Mouse (Mus musculus) heart, embryonic 12.5 days (tissue): ENCODE measurements around the gene Tcp10c. TPM values are rescaled to one million over a fixed set of nuclear protein-coding genes. Genes with fewer than 3 reads are reported as not detected.
"Not testable (repeated sequence)": the region's sequence is repeated elsewhere in the genome, so short reads cannot be mapped to it uniquely, and the experiment has no call there.

ENCODE experiments used
- ATAC-seq: fragments of 200-750 bp; cut with Nextera tagmentation; 2 replicates; pipeline ENCODE4 v1.8.0; 2017; ENCODE audit warnings: moderate TSS enrichment, moderate library complexity; ENCODE audit not compliant: insufficient number of reproducible peaks, low FRiP score
- H3K27ac ChIP-seq: fragments of 300-500 bp; sonication (generic); 2 replicates; pipeline ENCODE4 v1.5.1; 2016; ENCODE audit warnings: mild to moderate bottlenecking, moderate library complexity; ENCODE audit not compliant: poor library complexity, severe bottlenecking
- H3K27me3 ChIP-seq: fragments of 300-500 bp; sonication (generic); replicated peaks from 2 replicates; pipeline ENCODE4 v1.6.1; 2016; ENCODE audit warnings: mild to moderate bottlenecking, moderate library complexity
- H3K36me3 ChIP-seq: fragments of 300-500 bp; sonication (generic); 2 replicates; pipeline ENCODE4 v1.6.1; 2016; ENCODE audit warnings: mild to moderate bottlenecking, moderate library complexity
- H3K4me1 ChIP-seq: fragments of 300-500 bp; sonication (generic); replicated peaks from 2 replicates; pipeline ENCODE4 v1.6.1; 2016; ENCODE audit warnings: mild to moderate bottlenecking
- H3K4me2 ChIP-seq: fragments of 300-500 bp; sonication (generic); 2 replicates; pipeline ENCODE4 v1.6.1; 2016; ENCODE audit warnings: mild to moderate bottlenecking, moderate library complexity
- H3K4me3 ChIP-seq: fragments of 300-500 bp; sonication (generic); 2 replicates; pipeline ENCODE4 v1.5.1; 2016; ENCODE audit warnings: mild to moderate bottlenecking
- H3K9ac ChIP-seq: fragments of 300-500 bp; sonication (generic); 2 replicates; pipeline ENCODE4 v1.6.1; 2016; ENCODE audit warnings: mild to moderate bottlenecking, moderate library complexity
- H3K9me3 ChIP-seq: fragments of 300-500 bp; sonication (generic); replicated peaks from 2 replicates; pipeline ENCODE4 v1.6.1; 2016; ENCODE audit warnings: mild to moderate bottlenecking, moderate library complexity
- WGBS: fragments of 180-500 bp; shearing (Covaris S2); methylation state at CpG from one replicate; pipeline ENCODE4 v1.1.7; 2016; 5-methylcytosine and 5-hydroxymethylcytosine counted together
- polyA plus RNA-seq: library from polyadenylated mRNA; unstranded; fragments of >200 nt; fragmentation: Nextera tagmentation; extraction: Ambion mirVana; gene quantifications from 2 replicates; pipeline ENCODE4 v1.2.1, GENCODE M21; 2016

The Tcp10c gene
- polyA plus RNA-seq, 1 experiment from 2014 or later: not detected

DNA sequence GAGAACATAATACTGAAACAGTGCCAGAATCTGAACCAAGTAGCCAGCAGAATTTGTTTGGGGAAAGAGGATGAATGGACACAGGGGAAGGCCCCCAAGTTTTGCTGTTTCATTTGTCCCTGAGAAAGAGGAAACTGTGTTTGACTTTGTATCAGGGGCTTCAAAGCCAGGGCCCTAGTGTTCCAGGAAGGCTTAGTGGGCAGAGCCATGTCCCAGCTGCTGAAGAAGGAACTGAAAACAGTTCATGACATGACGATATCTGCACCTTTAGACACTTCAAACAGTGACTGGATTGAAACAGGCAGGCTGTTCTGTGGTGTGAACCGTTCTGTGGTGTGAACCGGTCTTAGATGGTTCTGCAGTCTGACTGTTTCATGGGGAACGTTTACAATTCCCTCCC lies 8.4 kb upstream of the Tcp10c start:
- not testable (repeated sequence) for H3K4me3 ChIP-seq, ATAC-seq, H3K4me2 ChIP-seq, H3K9ac ChIP-seq, H3K4me1 ChIP-seq, H3K27ac ChIP-seq, H3K27me3 ChIP-seq, H3K36me3 ChIP-seq
- H3K9me3 ChIP-seq: peaks cover 17% of the 10 kb centered on the region
- WGBS: no CpG with 5 or more reads among the region's 4 CpGs

DNA sequence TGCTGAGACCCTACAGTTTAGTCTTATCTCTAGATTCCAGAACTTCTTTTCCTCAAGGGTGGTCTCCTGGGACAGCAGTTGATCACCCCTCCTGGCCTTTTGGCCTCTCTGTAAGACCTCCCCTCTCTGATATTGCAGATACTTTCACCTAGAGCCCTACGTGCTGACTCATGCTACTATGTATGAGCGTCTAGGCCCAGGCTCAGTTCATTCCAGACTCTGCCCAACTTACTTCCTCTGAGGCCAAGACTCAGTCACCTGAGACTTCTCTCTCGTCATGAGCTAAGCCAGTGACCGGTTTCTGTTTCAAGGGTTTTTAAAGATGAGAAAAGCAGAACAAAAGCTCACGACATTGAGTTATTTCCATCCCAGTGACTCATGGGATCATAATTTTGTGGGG lies 4.8 kb upstream of the Tcp10c start:
- 82% methylated on average over 4 of the region's 5 CpGs for WGBS

DNA sequence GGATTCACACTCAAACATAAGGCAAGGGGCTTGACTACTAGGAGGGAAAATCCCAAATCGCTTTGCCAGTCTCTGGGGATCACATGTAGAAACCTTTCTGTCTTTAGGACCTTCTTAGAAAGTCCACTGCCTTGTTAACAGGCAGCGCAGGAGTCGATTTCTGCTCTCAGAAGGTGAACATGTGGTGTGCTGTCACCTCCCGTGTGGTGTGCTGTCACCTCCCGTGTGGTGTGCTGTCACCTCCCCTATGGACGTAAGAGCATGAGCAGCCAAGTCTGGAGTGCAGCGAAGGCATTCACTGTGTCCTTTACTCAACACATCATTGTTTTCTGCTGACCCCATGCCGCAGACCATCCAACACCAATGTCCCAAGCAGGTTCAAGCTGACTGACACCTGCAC lies 1.1 kb upstream of the Tcp10c start:
- H3K9ac ChIP-seq, ATAC-seq, H3K4me1 ChIP-seq, H3K36me3 ChIP-seq, H3K4me2 ChIP-seq, H3K27me3 ChIP-seq, H3K27ac ChIP-seq, H3K4me3 ChIP-seq: not testable (repeated sequence)
- WGBS: 73% methylated on average over 8 of the region's 8 CpGs
- H3K9me3 ChIP-seq: peaks cover 28% of the 10 kb centered on the region

More for the DNA sequence above, 4.8 kb upstream of the Tcp10c start:
- H3K27ac ChIP-seq, ATAC-seq, H3K4me3 ChIP-seq, H3K4me2 ChIP-seq, H3K4me1 ChIP-seq, H3K36me3 ChIP-seq, H3K9ac ChIP-seq, H3K27me3 ChIP-seq: not testable (repeated sequence)
- H3K9me3 ChIP-seq: peaks cover 22% of the 10 kb centered on the region

DNA sequence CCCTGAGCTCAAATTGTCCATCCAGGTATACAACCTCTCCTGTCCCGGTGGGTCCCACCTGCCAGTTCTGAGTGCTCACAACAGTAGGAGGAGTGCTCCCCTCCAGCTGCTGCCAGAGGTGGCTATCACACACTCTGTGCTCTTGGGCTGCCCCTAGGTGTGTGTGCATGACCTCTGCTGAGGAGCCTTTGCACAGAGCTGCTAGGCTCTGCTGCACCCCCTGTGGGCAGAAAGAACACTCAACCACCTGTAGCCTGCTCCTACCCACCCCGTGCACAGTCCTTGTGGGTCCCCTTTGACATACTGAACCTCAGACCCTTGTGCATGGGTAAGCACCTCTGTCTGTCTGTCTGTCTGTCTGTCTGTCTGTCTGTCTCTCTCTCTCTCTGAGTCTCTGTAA lies 8.1 kb downstream of the Tcp10c start:
- H3K27ac ChIP-seq, H3K9ac ChIP-seq, H3K27me3 ChIP-seq, H3K4me3 ChIP-seq, H3K36me3 ChIP-seq, H3K4me2 ChIP-seq, H3K4me1 ChIP-seq: not testable (repeated sequence)
- 79% methylated on average over 2 of the region's 2 CpGs for WGBS
- peaks cover 41% of the 10 kb centered on the region for H3K9me3 ChIP-seq
- 0 out of 2 replicates have a peak, but pooled peaks have one; percentile 20 for ATAC-seq

DNA sequence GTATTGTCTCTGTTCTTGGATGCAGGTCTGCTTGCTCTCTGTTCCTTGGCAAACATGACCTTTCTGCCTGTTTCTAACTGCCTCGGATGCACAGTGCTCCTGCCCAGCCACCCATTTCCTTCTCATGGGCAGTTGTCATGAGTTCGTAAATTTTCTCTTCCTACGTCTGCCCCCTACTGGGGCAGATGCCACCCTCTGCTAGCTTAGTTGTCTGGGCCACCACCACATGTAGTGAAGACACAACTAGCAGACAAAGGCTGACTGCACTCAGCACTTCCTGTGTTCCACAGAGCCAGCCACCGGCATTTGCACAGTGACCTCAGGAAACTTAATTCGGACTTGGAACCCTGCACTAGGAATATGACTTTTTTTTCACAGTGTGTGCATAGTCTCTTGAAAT lies 9.4 kb downstream of the Tcp10c start:
- not testable (repeated sequence) for H3K4me2 ChIP-seq, H3K27ac ChIP-seq, ATAC-seq, H3K4me1 ChIP-seq, H3K9ac ChIP-seq, H3K36me3 ChIP-seq, H3K4me3 ChIP-seq, H3K27me3 ChIP-seq
- 84% methylated on average over 4 of the region's 5 CpGs for WGBS
- H3K9me3 ChIP-seq: peaks cover 46% of the 10 kb centered on the region

DNA sequence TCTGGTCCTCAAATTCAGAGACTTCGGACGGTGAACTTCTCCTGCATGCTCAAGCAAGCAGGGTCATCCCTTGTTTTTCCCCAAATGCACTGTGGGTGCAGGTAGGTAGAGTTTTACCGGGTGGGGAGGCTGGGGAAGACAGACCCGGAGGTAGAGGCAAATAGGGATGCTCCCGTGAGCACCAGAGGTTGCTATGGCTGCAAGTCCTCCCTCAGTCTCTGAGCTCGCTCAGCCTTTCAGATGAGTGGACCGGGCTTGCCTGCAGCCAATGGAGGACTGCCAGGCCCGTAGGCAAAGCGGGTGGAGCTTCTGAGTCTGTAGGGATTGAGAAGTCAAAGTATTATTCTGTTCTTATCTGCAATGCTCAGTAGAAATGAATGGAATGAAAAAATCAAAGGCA lies 9.8 kb downstream of the Tcp10c start:
- H3K27me3 ChIP-seq, H3K27ac ChIP-seq, H3K36me3 ChIP-seq, H3K9ac ChIP-seq, H3K4me2 ChIP-seq, ATAC-seq, H3K4me1 ChIP-seq, H3K4me3 ChIP-seq: not testable (repeated sequence)
- WGBS: 78% methylated on average over 9 of the region's 9 CpGs
- peaks cover 49% of the 10 kb centered on the region for H3K9me3 ChIP-seq

DNA sequence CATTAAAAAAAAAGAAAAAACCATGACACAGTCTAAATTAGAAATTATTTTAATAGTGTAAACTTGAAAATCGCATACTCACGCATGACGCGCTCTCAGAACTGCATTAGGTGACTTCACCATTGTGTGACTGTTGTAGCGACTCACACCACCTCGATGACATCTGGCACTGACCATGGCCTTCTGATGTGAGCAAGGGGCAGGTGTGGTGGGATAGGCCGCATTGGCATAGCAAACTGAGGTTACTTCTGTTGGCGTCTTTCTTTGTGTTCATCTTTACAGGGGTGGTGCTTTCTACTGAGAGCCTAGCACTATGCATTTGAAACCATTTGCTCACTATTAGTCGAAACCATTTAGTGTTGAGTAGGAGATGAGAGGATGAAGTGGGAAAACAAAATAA lies 12.8 kb downstream of the Tcp10c start:
- not testable (repeated sequence) for H3K4me3 ChIP-seq, H3K4me2 ChIP-seq, H3K4me1 ChIP-seq, H3K9ac ChIP-seq, H3K27me3 ChIP-seq, H3K36me3 ChIP-seq, H3K27ac ChIP-seq, ATAC-seq
- peaks cover 54% of the 10 kb centered on the region for H3K9me3 ChIP-seq
- WGBS: 89% methylated on average over 9 of the region's 9 CpGs

DNA sequence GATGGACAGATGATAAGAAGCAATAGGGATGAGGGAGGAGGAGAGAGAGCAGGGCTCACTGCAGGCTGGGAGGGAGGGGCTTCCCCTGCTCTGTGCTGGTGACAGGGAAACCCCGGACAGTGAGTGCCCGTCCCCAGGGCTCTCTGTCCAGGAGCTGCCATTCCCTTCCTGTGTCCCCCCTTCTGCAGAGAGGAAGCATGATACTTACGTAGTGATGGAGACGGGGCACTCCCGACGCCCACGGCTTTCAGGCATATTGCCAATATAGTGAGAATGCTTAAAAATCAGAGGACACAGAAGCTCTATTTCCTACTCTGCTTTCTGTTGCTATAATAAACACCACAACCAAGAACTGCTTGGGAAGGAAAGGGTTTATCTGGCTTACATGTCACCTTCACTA lies 14.3 kb downstream of the Tcp10c start:
- not testable (repeated sequence) for H3K4me1 ChIP-seq, H3K9ac ChIP-seq, H3K4me2 ChIP-seq, H3K27ac ChIP-seq, H3K4me3 ChIP-seq, H3K36me3 ChIP-seq, H3K27me3 ChIP-seq
- ATAC-seq: peak; percentile 26; the same call in 1 of the 2 replicates
- 80% methylated on average over 7 of the region's 7 CpGs for WGBS
- peaks cover 39% of the 10 kb centered on the region for H3K9me3 ChIP-seq

DNA sequence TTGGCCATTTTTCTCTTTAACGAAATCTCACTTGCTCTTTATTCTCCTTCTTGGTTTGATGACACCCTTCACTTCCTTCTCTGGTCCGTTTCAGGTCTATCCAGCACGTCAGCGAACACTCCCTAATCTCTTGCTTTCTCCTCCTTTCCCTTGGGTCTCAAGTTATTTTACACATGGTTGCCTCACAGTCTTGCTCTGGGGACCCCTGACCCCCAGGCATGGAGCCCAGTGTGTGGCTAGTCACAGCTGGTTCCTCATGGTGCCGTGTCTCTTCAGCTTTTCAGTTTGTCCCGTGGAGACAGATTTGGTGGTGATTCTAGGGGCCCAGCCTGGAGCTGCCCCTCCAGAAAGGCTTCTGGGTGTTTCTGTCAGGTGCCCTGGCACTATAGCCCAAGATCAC lies 16.4 kb downstream of the Tcp10c start:
- not testable (repeated sequence) for H3K4me2 ChIP-seq, H3K27ac ChIP-seq, H3K9ac ChIP-seq, H3K4me3 ChIP-seq, H3K4me1 ChIP-seq, ATAC-seq, H3K27me3 ChIP-seq, H3K36me3 ChIP-seq
- peaks cover 31% of the 10 kb centered on the region for H3K9me3 ChIP-seq
- 68% methylated on average over 6 of the region's 6 CpGs for WGBS

DNA sequence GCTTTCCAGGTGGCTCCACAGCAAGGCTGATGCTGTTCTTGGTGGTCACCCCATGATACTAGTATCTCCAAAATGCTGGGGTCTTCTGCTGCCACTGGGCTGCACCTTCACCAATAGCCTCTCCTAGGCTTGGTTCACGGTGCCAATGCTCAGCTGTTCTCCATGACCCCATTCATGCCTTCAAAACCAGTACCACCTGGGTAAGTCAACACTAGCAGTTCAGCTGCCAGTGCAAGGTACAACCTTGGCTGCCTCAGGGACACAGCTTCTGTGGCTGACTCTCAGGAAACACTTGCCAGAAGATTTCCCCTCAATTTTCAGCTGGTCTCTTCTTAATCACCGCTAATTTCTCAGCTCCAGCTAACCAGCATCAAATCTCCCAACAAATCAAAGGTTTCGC lies 24.0 kb downstream of the Tcp10c start:
- H3K36me3 ChIP-seq, H3K4me1 ChIP-seq, ATAC-seq, H3K4me2 ChIP-seq, H3K27me3 ChIP-seq, H3K4me3 ChIP-seq, H3K27ac ChIP-seq, H3K9ac ChIP-seq: not testable (repeated sequence)
- 71% methylated on average over 3 of the region's 3 CpGs for WGBS
- H3K9me3 ChIP-seq: peaks cover 23% of the 10 kb centered on the region

DNA sequence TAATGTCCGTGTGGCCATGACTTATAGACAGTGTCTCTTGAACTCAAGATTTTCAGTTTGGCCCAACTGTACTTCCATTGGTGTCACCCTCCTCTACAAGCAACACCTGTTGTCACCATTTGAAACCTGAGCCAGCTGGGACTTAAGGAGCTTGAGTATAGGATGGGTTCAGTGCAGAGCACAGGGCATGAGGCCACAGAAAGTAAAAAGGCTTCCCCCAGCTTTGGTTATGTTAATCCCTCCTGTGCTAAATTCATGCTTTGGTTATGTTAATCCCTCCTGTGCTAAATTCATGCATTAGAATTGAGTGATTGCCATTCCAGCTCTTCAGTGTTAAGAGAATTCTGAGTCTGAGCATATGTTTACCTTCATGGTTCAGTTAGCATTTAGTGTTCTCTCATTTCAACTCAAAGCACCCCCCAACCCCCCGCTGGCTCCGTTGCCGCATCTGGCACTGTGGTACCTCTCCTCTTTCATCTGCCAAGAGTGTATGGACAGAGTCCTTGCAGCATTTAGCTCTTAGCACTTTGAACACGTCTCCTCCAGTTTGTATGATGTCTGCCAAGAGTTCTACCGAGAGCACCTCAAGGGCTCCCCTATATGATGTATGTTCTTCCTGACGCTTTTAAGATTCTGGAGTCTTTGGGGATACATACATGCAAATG lies 25.7 kb downstream of the Tcp10c start:
- H3K4me2 ChIP-seq, H3K4me1 ChIP-seq, H3K27me3 ChIP-seq, ATAC-seq, H3K9ac ChIP-seq, H3K4me3 ChIP-seq, H3K27ac ChIP-seq, H3K36me3 ChIP-seq: not testable (repeated sequence)
- WGBS: 64% methylated on average over 7 of the region's 7 CpGs
- peaks cover 25% of the 10 kb centered on the region for H3K9me3 ChIP-seq

DNA sequence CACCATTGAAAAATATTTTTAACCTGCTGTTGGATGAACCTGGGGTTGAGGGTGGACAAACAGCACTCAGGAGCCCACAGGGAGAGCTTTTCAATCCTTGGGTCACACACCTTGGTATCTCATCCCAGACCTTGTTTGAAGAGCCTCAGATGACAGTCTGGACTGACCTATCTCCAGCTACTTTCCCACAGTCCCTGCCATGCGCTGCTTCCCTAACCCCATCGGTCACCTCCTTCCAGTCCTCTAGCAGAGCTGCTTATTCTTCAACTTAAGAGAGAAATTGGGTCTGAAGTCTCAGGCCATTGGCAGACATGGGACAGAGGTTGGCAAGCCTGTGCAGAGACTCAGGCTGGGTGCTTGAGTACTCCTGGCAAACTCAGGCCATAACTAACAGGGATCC lies 26.9 kb downstream of the Tcp10c start:
- not testable (repeated sequence) for H3K27ac ChIP-seq, H3K36me3 ChIP-seq, H3K27me3 ChIP-seq, H3K4me3 ChIP-seq, H3K9ac ChIP-seq, ATAC-seq, H3K4me2 ChIP-seq, H3K4me1 ChIP-seq
- 83% methylated on average over 2 of the region's 2 CpGs for WGBS
- H3K9me3 ChIP-seq: peaks cover 29% of the 10 kb centered on the region
